Mouse (Mus musculus) G1E (cell line): ENCODE measurements at regions not wholly inside any gene's neighbourhood (a gene's known extent, or its start where the extent isn't known, plus 50 kb on each side); places are given as distances from the start of the nearest gene placed in this dataset.

Experiments
- CTCF ChIP-seq: IDR thresholded peaks from 2 replicates; pipeline ENCODE4 v1.5.1; 2012; ENCODE audit warnings: low read depth, low read length, inconsistent platforms, mixed read lengths
- GATA1 ChIP-seq: IDR thresholded peaks from 2 replicates; pipeline ENCODE4 v1.6.1; 2012; ENCODE audit warnings: borderline replicate concordance, low read length, inconsistent platforms, mixed read lengths
- TAL1 ChIP-seq: conservative IDR thresholded peaks from 2 replicates; pipeline ENCODE4 v1.6.1; 2012; ENCODE audit warnings: low read depth, low read length, inconsistent platforms, mixed read lengths

GRCm38 (mm10) chr9:95329053-95329430 lies 77.5 kb downstream of the Chst2 start:
- TF ChIP-seq CTCF (no peak), GATA1 (no peak), TAL1 (no peak)
